Mouse (Mus musculus): ENCODE measurements around the gene Ackr4. TPM values are rescaled to one million over a fixed set of nuclear protein-coding genes. Genes with fewer than 3 reads are reported as not detected.

The Ackr4 gene
- polyA plus RNA-seq, 1 experiment, result 7.7 TPM

DNA sequence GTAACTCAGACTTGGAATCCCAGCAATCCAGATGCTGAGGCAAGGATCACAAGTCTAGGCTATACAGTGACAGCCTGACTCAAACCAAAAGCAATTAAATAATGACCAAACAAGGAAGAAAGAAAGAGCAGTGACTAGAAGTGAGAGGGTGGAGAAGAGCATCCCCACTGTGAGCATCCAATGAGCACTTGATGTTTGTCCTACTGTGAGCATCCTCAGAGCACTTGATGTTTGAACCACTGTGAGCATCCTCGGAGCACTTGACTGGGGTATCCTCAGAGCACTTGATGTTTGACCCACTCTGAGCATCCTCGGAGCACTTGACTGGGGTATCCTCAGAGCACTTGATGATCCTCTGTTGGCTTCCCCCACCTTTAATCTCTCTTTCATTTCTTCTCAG lies 21.7 kb downstream of the Ackr4 start:
- H3K27ac ChIP-seq (ENCODE audit: insufficient read depth, low read length), result no peak overlapping the region
- TF ChIP-seq CTCF (IDR thresholded peaks at IDR 0.05; ENCODE audit: low read depth, low read length) (no peak), EP300 (IDR thresholded peaks at IDR 0.05; ENCODE audit: insufficient read depth, low read depth, low read length) (no peak), POLR2A (IDR thresholded peaks at IDR 0.05; ENCODE audit: insufficient read depth, low read length) (no peak)
- H3K4me3 ChIP-seq (ENCODE audit: low read depth, low read length), result no peak overlapping the region
- no peaks in the 10 kb centered on the region for H3K9me3 ChIP-seq (replicated peaks; ENCODE audit: control insufficient read depth, insufficient read depth, low read length, poor library complexity, severe bottlenecking)
- H3K36me3 ChIP-seq (ENCODE audit: control insufficient read depth, insufficient read depth, low read length, poor library complexity, severe bottlenecking), result no peaks in the 10 kb centered on the region
- H3K27me3 ChIP-seq (ENCODE audit: control insufficient read depth, insufficient read depth, low read length, poor library complexity, severe bottlenecking), result no peaks in the 10 kb centered on the region
- H3K4me1 ChIP-seq (ENCODE audit: control insufficient read depth, insufficient read depth, low read length), result peaks cover 12% of the 10 kb centered on the region
- H3K9ac ChIP-seq (ENCODE audit: low read depth, poor library complexity, severe bottlenecking), result no peak overlapping the region

DNA sequence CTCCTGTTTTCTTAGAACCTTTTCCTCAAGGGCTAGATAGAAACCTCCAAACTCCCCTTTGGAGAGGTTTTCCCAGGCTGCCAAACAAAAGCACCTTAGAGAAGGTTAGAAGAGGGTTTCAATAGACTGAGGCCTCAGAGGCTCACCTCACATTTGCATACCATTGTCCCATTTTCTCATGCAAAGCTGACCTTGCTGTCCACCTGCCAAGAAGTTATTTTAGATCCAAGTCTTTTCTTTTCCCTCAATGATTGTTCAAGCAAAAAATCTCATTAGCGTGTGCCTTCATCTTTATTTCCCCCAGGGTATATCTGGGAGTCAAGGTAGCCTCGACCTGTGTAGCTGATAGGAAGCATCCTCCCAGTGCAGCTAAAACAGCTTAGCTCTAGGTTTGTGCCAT lies 23.8 kb downstream of the Ackr4 start:
- H3K4me3 ChIP-seq (ENCODE audit: low read depth, low read length), result no peak overlapping the region
- H3K4me1 ChIP-seq (ENCODE audit: control insufficient read depth, insufficient read depth, low read length), result peaks cover 14% of the 10 kb centered on the region

DNA sequence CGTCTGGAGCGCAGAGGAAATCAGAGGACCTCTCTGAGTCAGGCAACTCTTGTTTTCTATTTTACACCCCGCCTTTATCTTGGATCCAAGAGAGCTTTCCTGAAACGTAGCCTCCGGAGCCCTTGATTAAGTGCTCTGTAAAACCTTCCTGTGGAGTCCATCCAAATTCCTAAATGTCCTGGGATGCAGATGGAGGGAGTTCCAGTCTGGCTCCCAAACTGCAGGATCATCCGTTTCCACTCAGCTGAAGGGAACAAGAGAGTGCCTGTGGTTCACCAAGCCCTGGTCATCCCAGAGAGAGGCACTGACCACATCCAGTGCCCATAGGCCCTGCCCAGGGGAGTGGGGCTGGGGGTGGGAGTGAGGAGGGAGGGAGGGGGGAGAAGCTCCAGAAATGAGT lies 24.4 kb downstream of the Ackr4 start:
- Histone ChIP-seq H3K27ac (ENCODE audit: insufficient read depth, low read length) (peak overlapping the region; percentile 80; the same call in 1 of the 2 replicates), H3K4me1 (ENCODE audit: control insufficient read depth, insufficient read depth, low read length) (peaks cover 14% of the 10 kb centered on the region), H3K36me3 (ENCODE audit: control insufficient read depth, insufficient read depth, low read length, poor library complexity, severe bottlenecking) (no peaks in the 10 kb centered on the region), H3K4me3 (ENCODE audit: low read depth, low read length) (no peak overlapping the region), H3K9me3 (replicated peaks; ENCODE audit: control insufficient read depth, insufficient read depth, low read length, poor library complexity, severe bottlenecking) (no peaks in the 10 kb centered on the region), H3K9ac (ENCODE audit: low read depth, poor library complexity, severe bottlenecking) (no peak overlapping the region), H3K27me3 (ENCODE audit: control insufficient read depth, insufficient read depth, low read length, poor library complexity, severe bottlenecking) (no peaks in the 10 kb centered on the region)
- no peak for TF ChIP-seq CTCF (IDR thresholded peaks at IDR 0.05; ENCODE audit: low read depth, low read length)

More for the DNA sequence above, 23.8 kb downstream of the Ackr4 start:
- H3K9ac ChIP-seq (ENCODE audit: low read depth, poor library complexity, severe bottlenecking), result no peak overlapping the region
- H3K27ac ChIP-seq (ENCODE audit: insufficient read depth, low read length), result peak overlapping the region; percentile 84
- no peaks in the 10 kb centered on the region for H3K27me3 ChIP-seq (ENCODE audit: control insufficient read depth, insufficient read depth, low read length, poor library complexity, severe bottlenecking)
- TF ChIP-seq POLR2A (IDR thresholded peaks at IDR 0.05; ENCODE audit: insufficient read depth, low read length), result no peak
- no peak for TF ChIP-seq CTCF (IDR thresholded peaks at IDR 0.05; ENCODE audit: low read depth, low read length)
- no peak for TF ChIP-seq EP300 (IDR thresholded peaks at IDR 0.05; ENCODE audit: insufficient read depth, low read depth, low read length)
- no peaks in the 10 kb centered on the region for H3K9me3 ChIP-seq (replicated peaks; ENCODE audit: control insufficient read depth, insufficient read depth, low read length, poor library complexity, severe bottlenecking)
- H3K36me3 ChIP-seq (ENCODE audit: control insufficient read depth, insufficient read depth, low read length, poor library complexity, severe bottlenecking), result no peaks in the 10 kb centered on the region

DNA sequence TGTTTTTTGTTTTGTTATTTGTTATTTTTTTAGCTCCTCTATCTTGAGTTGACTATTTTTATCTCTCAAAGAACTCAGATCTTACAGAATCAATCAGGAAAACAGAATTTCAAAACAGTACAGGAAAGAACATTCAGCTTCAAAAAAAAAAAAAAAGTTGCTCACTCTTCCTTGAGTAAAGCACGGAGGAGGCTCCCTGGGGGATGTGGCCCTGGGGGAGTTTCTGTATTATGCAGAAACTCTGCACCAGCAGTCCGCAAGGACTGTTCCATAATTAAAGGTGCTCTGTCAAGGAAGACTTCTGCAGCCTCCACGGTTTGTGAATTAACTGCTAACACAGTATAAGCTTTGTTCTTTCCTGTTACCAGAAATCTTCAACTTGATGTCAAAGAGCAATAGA lies 25.3 kb downstream of the Ackr4 start:
- Histone ChIP-seq H3K36me3 (ENCODE audit: control insufficient read depth, insufficient read depth, low read length, poor library complexity, severe bottlenecking) (no peaks in the 10 kb centered on the region), H3K27me3 (ENCODE audit: control insufficient read depth, insufficient read depth, low read length, poor library complexity, severe bottlenecking) (no peaks in the 10 kb centered on the region), H3K9ac (ENCODE audit: low read depth, poor library complexity, severe bottlenecking) (no peak overlapping the region), H3K9me3 (replicated peaks; ENCODE audit: control insufficient read depth, insufficient read depth, low read length, poor library complexity, severe bottlenecking) (no peaks in the 10 kb centered on the region), H3K27ac (ENCODE audit: insufficient read depth, low read length) (no peak overlapping the region), H3K4me1 (ENCODE audit: control insufficient read depth, insufficient read depth, low read length) (peaks cover 14% of the 10 kb centered on the region), H3K4me3 (ENCODE audit: low read depth, low read length) (no peak overlapping the region)
- TF ChIP-seq EP300 (IDR thresholded peaks at IDR 0.05; ENCODE audit: insufficient read depth, low read depth, low read length), result no peak
- TF ChIP-seq POLR2A (IDR thresholded peaks at IDR 0.05; ENCODE audit: insufficient read depth, low read length), result no peak
- TF ChIP-seq CTCF (IDR thresholded peaks at IDR 0.05; ENCODE audit: low read depth, low read length), result no peak

DNA sequence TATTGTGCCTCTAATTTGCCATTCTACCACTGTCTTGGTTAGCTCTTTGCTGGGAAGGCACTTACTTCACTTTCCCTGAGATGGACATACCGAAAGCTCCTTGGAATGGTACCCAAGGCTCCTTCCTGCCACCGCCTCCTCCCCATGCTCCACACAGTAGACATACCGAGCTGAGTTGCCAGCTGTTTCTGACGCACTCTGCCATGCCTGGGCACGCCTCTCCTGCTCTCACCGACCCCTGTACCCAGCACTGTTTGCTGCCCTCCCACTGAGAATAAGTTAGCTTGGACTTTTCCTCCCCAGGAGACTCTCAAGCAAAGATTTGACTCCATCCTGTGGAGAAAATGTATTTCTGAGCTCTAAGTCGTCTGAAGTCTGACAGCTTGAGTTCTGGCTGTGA lies 25.9 kb downstream of the Ackr4 start:
- Histone ChIP-seq H3K27ac (ENCODE audit: insufficient read depth, low read length) (no peak overlapping the region), H3K4me1 (ENCODE audit: control insufficient read depth, insufficient read depth, low read length) (peaks cover 14% of the 10 kb centered on the region), H3K9ac (ENCODE audit: low read depth, poor library complexity, severe bottlenecking) (no peak overlapping the region), H3K27me3 (ENCODE audit: control insufficient read depth, insufficient read depth, low read length, poor library complexity, severe bottlenecking) (no peaks in the 10 kb centered on the region), H3K36me3 (ENCODE audit: control insufficient read depth, insufficient read depth, low read length, poor library complexity, severe bottlenecking) (no peaks in the 10 kb centered on the region), H3K9me3 (replicated peaks; ENCODE audit: control insufficient read depth, insufficient read depth, low read length, poor library complexity, severe bottlenecking) (no peaks in the 10 kb centered on the region), H3K4me3 (ENCODE audit: low read depth, low read length) (no peak overlapping the region)
- TF ChIP-seq EP300 (IDR thresholded peaks at IDR 0.05; ENCODE audit: insufficient read depth, low read depth, low read length), result no peak
- TF ChIP-seq POLR2A (IDR thresholded peaks at IDR 0.05; ENCODE audit: insufficient read depth, low read length), result no peak
- TF ChIP-seq CTCF (IDR thresholded peaks at IDR 0.05; ENCODE audit: low read depth, low read length), result no peak

DNA sequence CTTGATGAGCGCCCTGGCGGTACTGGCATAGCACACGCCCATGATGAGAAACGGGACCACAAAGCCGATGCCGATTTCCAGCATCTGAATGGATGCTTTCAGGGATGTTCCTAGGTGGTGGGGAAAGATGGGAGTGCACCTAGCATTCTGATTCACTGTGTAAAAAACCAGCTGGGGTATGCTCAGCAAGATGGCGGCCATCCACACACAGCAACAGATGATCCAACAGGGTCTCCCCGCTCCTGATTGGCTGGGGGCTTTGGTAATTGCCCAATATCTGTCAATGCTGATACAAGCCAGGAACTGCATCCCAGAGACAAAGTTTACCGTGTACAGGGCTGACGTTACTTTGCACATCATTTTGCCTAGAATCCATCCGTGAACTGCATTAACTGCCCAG lies 27.7 kb downstream of the Ackr4 start:
- no peak overlapping the region for H3K9ac ChIP-seq (ENCODE audit: low read depth, poor library complexity, severe bottlenecking)
- H3K27ac ChIP-seq (ENCODE audit: insufficient read depth, low read length), result no peak overlapping the region
- no peaks in the 10 kb centered on the region for H3K27me3 ChIP-seq (ENCODE audit: control insufficient read depth, insufficient read depth, low read length, poor library complexity, severe bottlenecking)
- peaks cover 14% of the 10 kb centered on the region for H3K4me1 ChIP-seq (ENCODE audit: control insufficient read depth, insufficient read depth, low read length)
- H3K4me3 ChIP-seq (ENCODE audit: low read depth, low read length), result peak overlapping the region; percentile 38
- no peaks in the 10 kb centered on the region for H3K36me3 ChIP-seq (ENCODE audit: control insufficient read depth, insufficient read depth, low read length, poor library complexity, severe bottlenecking)
- H3K9me3 ChIP-seq (replicated peaks; ENCODE audit: control insufficient read depth, insufficient read depth, low read length, poor library complexity, severe bottlenecking), result no peaks in the 10 kb centered on the region
- TF ChIP-seq CTCF (IDR thresholded peaks at IDR 0.05; ENCODE audit: low read depth, low read length), result no peak
- no peak for TF ChIP-seq POLR2A (IDR thresholded peaks at IDR 0.05; ENCODE audit: insufficient read depth, low read length)
- no peak for TF ChIP-seq EP300 (IDR thresholded peaks at IDR 0.05; ENCODE audit: insufficient read depth, low read depth, low read length)
